Comparison of ENCODE assay signal across 24 mouse cellular contexts in genomic region chr10:52252240-52252639, GRCm38 (mm10). TPM values are rescaled to one million over a fixed set of nuclear protein-coding genes. Genes with fewer than 3 reads are reported as not detected.
"Had no signal": no experiment of that assay in that cellular context is flagged by ENCODE, and none has a peak within 500 bp of the region (broad histone marks: within the 10 kb centered on the region; RNA-seq: fewer than 3 reads in every experiment).

No protein-coding gene starts in this region.

- H3K36me3 ChIP-seq: liver, embryonic 13.5 days had no signal

- DNase-seq: kidney, postnatal 10 days; kidney, postnatal 36 days; layer of hippocampus, postnatal 36 days; liver, embryonic 13.5 days; lung, adult 2 months; lung, postnatal 14 days; lung, postnatal 4 days; midbrain, embryonic 14.5 days; thymus, adult 2 months; thymus, postnatal 14 days; thymus, postnatal 4 days had no signal

- H3K4me3 ChIP-seq: left cerebral cortex, adult 2 months; liver, embryonic 13.5 days had no signal

- H3K9me3 ChIP-seq: liver, embryonic 13.5 days had no signal

- H3K27ac ChIP-seq: left cerebral cortex, adult 2 months; liver, embryonic 13.5 days; stomach, postnatal 0 days had no signal

- H3K9ac ChIP-seq: liver, embryonic 13.5 days had no signal

- H3K27me3 ChIP-seq: liver, embryonic 13.5 days had no signal

RNA-seq across cellular contexts. Expression of gene Dcbld1, which starts 18.8 kb away (rescaled TPM):
- total RNA-seq: megakaryocyte-erythroid progenitor cell, adult 5-6 weeks had no signal

RNA-seq across cellular contexts. Expression of gene Ros1, which starts 57.2 kb away (rescaled TPM):
- total RNA-seq: layer of hippocampus, postnatal 10 days; layer of hippocampus, postnatal 36 days; left cerebral cortex, adult 2 months; left cerebral cortex, postnatal 10 days; left cerebral cortex, postnatal 36 days; liver, adult 2 months; megakaryocyte progenitor cell, adult 5-6 weeks; megakaryocyte-erythroid progenitor cell, adult 5-6 weeks; midbrain, postnatal 0 days had no signal
- polyA plus RNA-seq: limb, embryonic 11.5 days; liver, adult 2 months; midbrain, embryonic 11.5 days; midbrain, embryonic 14.5 days; midbrain, postnatal 0 days; neural tube, embryonic 11.5 days; neural tube, embryonic 14.5 days; thymus, adult 2 months had no signal
